Mouse (Mus musculus) thymus, adult 2 months (tissue): Measurements from ENCODE around the gene Ccne1. TPM values are rescaled to one million over a fixed set of nuclear protein-coding genes. Genes with fewer than 3 reads are reported as not detected.

Experiments used
- DNase-seq: peaks from one replicate; pipeline ENCODE4 v3.0.0; 2021
- H3K27ac ChIP-seq: fragments of 200-500 bp; 2 replicates; pipeline ENCODE4 v1.5.1; 2012; ENCODE audit warnings: low read length, control low read depth; ENCODE audit not compliant: control insufficient read depth, insufficient read depth
- H3K27me3 ChIP-seq: fragments of 200-500 bp; 2 replicates; pipeline ENCODE4 v1.6.1; 2012; ENCODE audit warnings: mild to moderate bottlenecking, low read length, moderate library complexity, mixed read lengths; ENCODE audit not compliant: control insufficient read depth, insufficient read depth
- H3K36me3 ChIP-seq: fragments of 200-500 bp; 2 replicates; pipeline ENCODE4 v1.6.1; 2012; ENCODE audit warnings: mild to moderate bottlenecking, low read length, moderate library complexity; ENCODE audit not compliant: control insufficient read depth, insufficient read depth
- H3K4me1 ChIP-seq: fragments of 200-500 bp; replicated peaks from 2 replicates; pipeline ENCODE4 v1.6.1; 2012; ENCODE audit warnings: low read length; ENCODE audit not compliant: control insufficient read depth, insufficient read depth
- H3K4me3 ChIP-seq: fragments of 200-500 bp; 2 replicates; pipeline ENCODE4 v1.5.1; 2012; ENCODE audit warnings: mild to moderate bottlenecking, low read length, control low read depth, moderate library complexity; ENCODE audit not compliant: control insufficient read depth, insufficient read depth
- CTCF ChIP-seq: fragments of 200-500 bp; IDR thresholded peaks from 2 replicates; pipeline ENCODE4 v1.5.1; 2012; ENCODE audit warnings: mild to moderate bottlenecking, control low read depth, low read length, moderate library complexity, borderline replicate concordance; ENCODE audit not compliant: control insufficient read depth, poor library complexity, insufficient read depth; ENCODE audit errors: extremely low read depth
- POLR2A ChIP-seq: fragments of 200-500 bp; IDR thresholded peaks from 2 replicates; pipeline ENCODE4 v1.6.1; 2012; ENCODE audit warnings: mild to moderate bottlenecking, low read length, control low read depth, moderate library complexity; ENCODE audit not compliant: control insufficient read depth, poor library complexity, insufficient read depth; ENCODE audit errors: extremely low read depth
- WGBS: fragments of 180-500 bp; shearing (Covaris S2); methylation state at CpG from one replicate; pipeline ENCODE4 v1.1.7; 2018; 5-methylcytosine and 5-hydroxymethylcytosine counted together
- polyA plus RNA-seq: library from polyadenylated mRNA; depleted of rRNA; stranded (reverse); fragments of >200 nt; gene quantifications from 2 replicates; pipeline ENCODE4 v1.2.3, GENCODE M21; 2012

Gene Ccne1
- polyA plus RNA-seq, 1 experiment: 27.1 TPM

DNA sequence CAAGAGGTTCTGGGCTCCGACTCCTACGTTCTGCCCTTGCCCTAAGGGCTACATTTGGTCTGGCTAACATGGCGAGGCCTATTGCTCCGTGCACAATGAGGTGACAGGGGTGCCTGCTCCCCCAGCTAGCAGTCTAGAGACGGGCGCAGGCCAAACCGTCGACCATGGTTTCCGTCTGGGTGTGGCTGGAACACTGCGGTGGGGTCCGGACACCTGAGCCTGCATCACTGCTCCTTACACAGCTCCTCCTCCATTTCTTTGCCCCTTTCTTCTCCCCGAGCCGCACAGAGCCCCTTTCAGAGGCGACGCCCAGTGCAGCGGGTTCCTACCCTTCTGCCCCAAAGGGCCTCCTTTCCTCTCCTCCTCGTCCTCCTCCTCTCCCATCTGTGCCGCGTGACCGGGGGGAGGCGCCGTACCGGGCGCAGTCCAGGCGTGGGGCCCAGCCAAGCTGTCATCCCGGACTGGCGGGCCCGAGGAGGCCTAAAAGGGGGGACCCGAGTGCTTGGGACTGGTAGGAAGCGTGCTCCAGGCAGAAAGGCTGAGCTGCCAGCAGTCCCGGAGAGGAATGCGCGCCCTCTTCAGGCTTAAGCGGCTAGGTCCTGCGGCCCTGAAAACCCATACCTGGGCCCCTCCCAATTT lies 21.6 kb downstream of the Ccne1 start:
- 1% methylated on average over 35 of the region's 35 CpGs for WGBS
- peak; percentile 74 for DNase-seq
- TF ChIP-seq POLR2A: no peak
- TF ChIP-seq CTCF: peak; percentile 21; the same call in 1 of the 2 replicates
- H3K36me3 ChIP-seq: no peaks in the 10 kb centered on the region
- no peak overlapping the region for H3K27ac ChIP-seq
- H3K4me1 ChIP-seq: peaks cover 34% of the 10 kb centered on the region
- peak overlapping the region; percentile 30 for H3K4me3 ChIP-seq
- H3K27me3 ChIP-seq: no peaks in the 10 kb centered on the region

DNA sequence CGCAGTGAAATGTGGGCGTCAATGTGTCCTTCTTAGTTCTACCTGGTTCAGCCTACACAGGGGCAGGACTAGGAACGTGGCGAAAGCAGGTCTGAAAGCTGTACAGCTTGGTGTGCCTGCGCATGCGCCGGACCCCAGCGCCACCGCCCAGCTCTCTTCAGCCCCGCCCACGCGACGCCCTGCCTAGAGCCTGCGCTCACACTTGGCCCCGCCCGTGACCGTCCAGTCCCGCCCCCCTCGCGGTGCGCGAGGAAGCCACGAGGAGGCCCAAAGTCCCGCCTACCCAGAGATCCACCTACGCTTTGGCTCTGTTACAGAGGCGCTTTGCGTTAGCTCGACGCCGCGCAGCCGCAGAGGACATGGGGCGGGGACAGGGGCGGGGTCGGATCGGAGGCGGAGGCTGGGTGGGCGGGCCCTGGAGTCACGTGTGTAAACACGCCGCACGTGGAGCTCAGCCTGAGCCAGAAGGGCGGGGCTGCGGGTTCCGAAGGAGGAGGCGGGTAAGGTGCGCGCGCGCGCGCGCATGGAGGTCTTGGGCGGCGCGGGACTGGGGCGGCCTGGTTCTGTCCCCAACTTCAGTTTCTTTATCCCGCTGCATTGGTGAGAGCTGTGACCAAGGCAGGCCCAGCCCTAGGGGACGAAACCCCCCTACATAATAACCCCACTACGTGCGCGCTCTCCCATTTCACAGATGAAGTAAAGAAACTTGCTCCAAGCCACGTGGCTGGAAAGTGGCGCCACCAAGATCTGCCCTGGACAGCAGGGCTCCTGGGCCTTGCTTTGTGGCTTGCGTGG lies 22.4 kb downstream of the Ccne1 start:
- under 1% methylated on average over 65 of the region's 65 CpGs for WGBS
- Histone ChIP-seq H3K36me3 (no peaks in the 10 kb centered on the region), H3K4me1 (peaks cover 27% of the 10 kb centered on the region), H3K4me3 (peak overlapping the region; percentile 33), H3K27ac (no peak overlapping the region), H3K27me3 (no peaks in the 10 kb centered on the region)
- DNase-seq: peak; percentile 100
- TF ChIP-seq CTCF (peak; percentile 53), POLR2A (no peak)

GRCm38 (mm10) chr7:38082971-38083370 lies 24.4 kb downstream of the Ccne1 start:
- TF ChIP-seq POLR2A: no peak
- no peak for TF ChIP-seq CTCF

GRCm38 (mm10) chr7:38077189-38077588 lies 30.1 kb downstream of the Ccne1 start:
- no peaks in the 10 kb centered on the region for H3K4me1 ChIP-seq
- H3K27me3 ChIP-seq: no peaks in the 10 kb centered on the region
- no peak overlapping the region for H3K27ac ChIP-seq
- no peak for DNase-seq
- H3K4me3 ChIP-seq: no peak overlapping the region
- WGBS: 78% methylated on average over 7 of the region's 7 CpGs
- no peak for TF ChIP-seq CTCF
- TF ChIP-seq POLR2A: no peak
- no peaks in the 10 kb centered on the region for H3K36me3 ChIP-seq

More at GRCm38 (mm10) chr7:38082971-38083370, 24.4 kb downstream of the Ccne1 start:
- no peak for DNase-seq
- Histone ChIP-seq H3K4me3 (no peak overlapping the region), H3K27ac (no peak overlapping the region), H3K4me1 (peaks cover 16% of the 10 kb centered on the region), H3K27me3 (no peaks in the 10 kb centered on the region), H3K36me3 (no peaks in the 10 kb centered on the region)

DNA sequence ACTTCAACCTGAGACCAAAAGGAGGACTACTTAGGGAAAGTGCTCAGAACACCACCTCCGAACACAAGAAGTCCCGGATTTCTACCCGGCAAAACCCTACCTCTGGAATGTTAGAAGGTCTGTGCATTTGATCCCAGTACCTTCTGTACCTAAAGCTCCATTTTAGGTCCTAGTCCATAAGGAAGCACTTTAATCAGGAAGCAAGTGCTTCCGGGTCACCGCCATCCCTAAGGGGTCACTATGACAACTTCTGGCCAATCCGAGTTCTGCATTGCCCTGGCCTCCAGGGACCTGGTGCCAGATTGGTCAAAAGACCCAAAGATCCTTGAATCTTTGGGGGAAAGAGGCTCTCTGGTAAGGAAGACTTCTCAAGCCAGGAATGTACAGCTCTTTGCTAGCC lies 31.8 kb downstream of the Ccne1 start:
- no peaks in the 10 kb centered on the region for H3K4me1 ChIP-seq
- no peak overlapping the region for H3K4me3 ChIP-seq
- 89% methylated on average over 6 of the region's 6 CpGs for WGBS
- no peak for DNase-seq
- no peaks in the 10 kb centered on the region for H3K36me3 ChIP-seq
- no peak overlapping the region for H3K27ac ChIP-seq
- no peak for TF ChIP-seq POLR2A
- TF ChIP-seq CTCF: no peak
- no peaks in the 10 kb centered on the region for H3K27me3 ChIP-seq

- 67% methylated on average over 10 of the region's 10 CpGs for WGBS
- no peak overlapping the region for H3K4me3 ChIP-seq
- TF ChIP-seq POLR2A (no peak), CTCF (no peak)
Observed at GRCm38 (mm10) chr7:38074920-38075319, 32.4 kb downstream of the Ccne1 start.

DNA sequence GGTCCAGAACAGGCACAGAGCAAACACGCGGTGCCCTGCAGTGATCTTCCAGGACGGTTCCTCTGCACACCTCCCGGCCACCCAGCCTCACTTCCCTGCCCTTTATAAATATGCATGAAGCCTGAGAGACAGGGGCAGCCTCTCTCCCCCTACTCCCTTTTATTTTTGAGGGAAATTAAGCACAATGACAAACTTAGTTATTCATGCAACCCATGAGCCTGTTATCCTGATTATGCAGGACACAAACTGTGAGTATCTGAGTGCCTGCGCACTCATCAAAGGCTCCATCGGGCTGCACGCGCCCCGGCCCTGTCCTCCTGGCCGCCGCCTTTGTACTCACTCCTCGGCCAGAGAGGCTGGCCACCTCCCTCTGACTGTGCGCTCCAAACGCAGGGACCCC lies 32.8 kb downstream of the Ccne1 start:
- 25% methylated on average over 14 of the region's 14 CpGs for WGBS
- TF ChIP-seq CTCF (no peak), POLR2A (no peak)
- Histone ChIP-seq H3K4me1 (no peaks in the 10 kb centered on the region), H3K36me3 (no peaks in the 10 kb centered on the region), H3K27ac (no peak overlapping the region), H3K27me3 (no peaks in the 10 kb centered on the region), H3K4me3 (no peak overlapping the region)
- no peak for DNase-seq

More at GRCm38 (mm10) chr7:38074920-38075319, 32.4 kb downstream of the Ccne1 start:
- no peaks in the 10 kb centered on the region for H3K27me3 ChIP-seq
- no peak for DNase-seq
- no peaks in the 10 kb centered on the region for H3K4me1 ChIP-seq
- H3K36me3 ChIP-seq: no peaks in the 10 kb centered on the region
- H3K27ac ChIP-seq: no peak overlapping the region
